Mouse (Mus musculus): ENCODE measurements around the gene Cldn2. TPM values are rescaled to one million over a fixed set of nuclear protein-coding genes. Genes with fewer than 3 reads are reported as not detected.

Cldn2 gene
- total RNA-seq, 2 experiments from 2014 or later = 0.51 to 0.97 TPM

GRCm38 (mm10) chrX:139807391-139807790 is 6.8 kb downstream of the Cldn2 start:
- no peak for DNase-seq (ENCODE audit: low spot score in 2 of 2)

GRCm38 (mm10) chrX:139808085-139808484 is 7.5 kb downstream of the Cldn2 start:
- peak in 1 of 2 experiments; percentile 5 for DNase-seq (ENCODE audit: low spot score in 2 of 2)

- no peak for DNase-seq (ENCODE audit: low spot score in 2 of 2)
Observed at GRCm38 (mm10) chrX:139808501-139808900, 7.9 kb downstream of the Cldn2 start.

- no peak for DNase-seq (ENCODE audit: low spot score in 2 of 2)
Observed at GRCm38 (mm10) chrX:139812636-139813298, 12.1 kb downstream of the Cldn2 start.

- no peak for DNase-seq (ENCODE audit: low spot score in 2 of 2)
Observed at GRCm38 (mm10) chrX:139813299-139814002, 12.8 kb downstream of the Cldn2 start.

- DNase-seq (ENCODE audit: low spot score in 2 of 2) = no peak
Observed at GRCm38 (mm10) chrX:139814018-139814635, 13.5 kb downstream of the Cldn2 start.

- DNase-seq (ENCODE audit: low spot score in 2 of 2) = no peak
Observed at GRCm38 (mm10) chrX:139815201-139815600, 14.6 kb downstream of the Cldn2 start.

- no peak for DNase-seq (ENCODE audit: low spot score in 2 of 2)
Observed at GRCm38 (mm10) chrX:139825402-139825801, 24.8 kb downstream of the Cldn2 start.

- no peak for DNase-seq (ENCODE audit: low spot score in 2 of 2)
Observed at GRCm38 (mm10) chrX:139826926-139827325, 26.3 kb downstream of the Cldn2 start.

- no peak for DNase-seq (ENCODE audit: low spot score in 2 of 2)
Observed at GRCm38 (mm10) chrX:139828363-139829092, 27.9 kb downstream of the Cldn2 start.

- DNase-seq (ENCODE audit: low spot score in 2 of 2) = peak; percentile 8 to 68
Observed at GRCm38 (mm10) chrX:139832464-139832863, 31.8 kb downstream of the Cldn2 start.

GRCm38 (mm10) chrX:139839057-139839456 is 38.4 kb downstream of the Cldn2 start:
- no peak for DNase-seq (ENCODE audit: low spot score in 2 of 2)

- no peak for DNase-seq (ENCODE audit: low spot score in 2 of 2)
Observed at GRCm38 (mm10) chrX:139841091-139841490, 40.5 kb downstream of the Cldn2 start.

- no peak for DNase-seq (ENCODE audit: low spot score in 2 of 2)
Observed at GRCm38 (mm10) chrX:139854795-139855194, 54.2 kb downstream of the Cldn2 start.

- no peak for DNase-seq (ENCODE audit: low spot score in 2 of 2)
Observed at GRCm38 (mm10) chrX:139859402-139859801, 58.8 kb downstream of the Cldn2 start.

Other genes starting within 250 kb of the Cldn2 start
- 10 to 100 TPM; 28.3 to 34.4 TPM for gene Rnf128, start 237.5 kb upstream of the Cldn2 start, total RNA-seq (2021)
- 10 to 100 TPM; 11.9 to 12.5 TPM for gene Tbc1d8b, start 115.8 kb upstream of the Cldn2 start, total RNA-seq (2021)
- gene Gm15013, start 86.3 kb upstream of the Cldn2 start, total RNA-seq (2021) = not detected
- not detected for gene Ripply1, start 18.5 kb upstream of the Cldn2 start, total RNA-seq (2021)
- gene Morc4, start 70.8 kb downstream of the Cldn2 start, total RNA-seq (2021) = 1 to 10 TPM; 5.6 to 6.1 TPM
- gene Rbm41, start 197.8 kb downstream of the Cldn2 start, total RNA-seq (2021) = 10 to 100 TPM in 1 of 2 experiments, 1 to 10 TPM in 1; 9.1 to 11.4 TPM

Measured in layer of hippocampus, adult 18-20 months (tissue).